Mouse (Mus musculus) stomach, postnatal 0 days (tissue): ENCODE data around the gene Dusp7.

ENCODE experiments used
- CTCF ChIP-seq: IDR thresholded peaks from 2 replicates; pipeline ENCODE4 v1.5.1; 2016; ENCODE audit warnings: antibody characterized with exemption, low read depth, mild to moderate bottlenecking, moderate library complexity
- EP300 ChIP-seq: optimal IDR thresholded peaks from 2 replicates; pipeline ENCODE3; 2016; ENCODE audit warnings: antibody characterized with exemption

DNA sequence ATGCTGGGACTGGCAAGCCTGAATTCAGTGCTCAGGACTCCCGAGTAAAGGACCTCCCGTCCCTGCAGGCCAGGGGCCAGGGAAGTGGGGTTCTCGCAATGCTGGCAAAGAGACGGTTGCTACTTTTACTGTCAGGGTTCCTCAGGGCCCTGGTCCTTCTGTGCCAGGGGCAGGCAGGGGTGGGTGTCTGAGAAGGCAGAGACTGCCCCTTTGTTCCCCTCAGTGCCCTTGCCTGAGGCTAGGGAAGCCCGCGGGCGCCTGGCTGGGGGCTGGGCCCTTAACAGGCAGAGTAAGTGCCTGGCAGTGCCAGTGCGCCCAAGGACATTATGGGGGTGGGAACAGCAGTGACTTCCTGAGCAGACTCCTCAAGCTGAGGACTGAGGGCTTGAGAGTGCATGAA is 8.8 kb downstream of the Dusp7 start:
- TF ChIP-seq CTCF (no peak), EP300 (no peak)
